Mouse (Mus musculus): ENCODE measurements at regions not wholly inside any gene's neighbourhood (a gene's known extent, or its start where the extent isn't known, plus 50 kb on each side); places are given as distances from the start of the nearest gene placed in this dataset.

DNA sequence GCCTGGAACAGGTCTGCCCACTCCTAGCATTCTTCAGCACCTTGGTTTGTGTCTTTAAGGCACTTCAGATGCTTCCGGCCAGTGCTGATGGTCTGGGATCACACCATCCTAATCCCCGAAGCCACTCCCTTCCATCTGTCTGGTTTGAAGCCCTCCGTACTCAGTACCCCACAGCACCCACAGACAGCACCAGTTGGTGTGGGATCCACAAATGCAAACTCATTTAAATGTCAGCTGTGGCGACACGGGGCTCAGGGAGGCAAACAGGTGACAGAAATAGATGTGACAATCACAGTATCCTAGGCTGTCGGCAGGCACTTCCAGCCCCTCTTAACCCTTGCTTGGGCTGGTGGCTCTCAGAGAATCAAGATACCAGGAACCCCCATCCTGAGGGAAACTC, 74.7 kb downstream of the Lsm3 start:
- Histone ChIP-seq H3K27me3 (ENCODE audit: control insufficient read depth, insufficient read depth, low read length) (no peaks in the 10 kb centered on the region), H3K36me3 (replicated peaks; ENCODE audit: control insufficient read depth, insufficient read depth) (no peaks in the 10 kb centered on the region), H3K4me3 (replicated peaks; ENCODE audit: low read length) (no peak overlapping the region), H3K9ac (no peak overlapping the region), H3K27ac (no peak overlapping the region), H3K9me3 (ENCODE audit: control insufficient read depth, low read length) (no peaks in the 10 kb centered on the region), H3K4me1 (replicated peaks; ENCODE audit: control insufficient read depth, insufficient read depth, low read length) (no peaks in the 10 kb centered on the region; the same call in 1 of the 2 replicates), H3K4me2 (replicated peaks) (no peak overlapping the region)
- ATAC-seq (ENCODE audit: low FRiP score): no peak
- no peak for DNase-seq (ENCODE audit: low spot score)
- WGBS: 45% methylated on average over 6 of the region's 6 CpGs

- H3K27me3 ChIP-seq (ENCODE audit: control insufficient read depth, insufficient read depth, low read length): no peaks in the 10 kb centered on the region
- H3K4me3 ChIP-seq (replicated peaks; ENCODE audit: low read length): no peak overlapping the region
- 49% methylated on average over 8 of the region's 8 CpGs for WGBS
- ATAC-seq (ENCODE audit: low FRiP score) (no peak), DNase-seq (ENCODE audit: low spot score) (no peak)
- H3K4me1 ChIP-seq (replicated peaks; ENCODE audit: control insufficient read depth, insufficient read depth, low read length): no peaks in the 10 kb centered on the region; the same call in 1 of the 2 replicates
- H3K9ac ChIP-seq: no peak overlapping the region
- no peak overlapping the region for H3K27ac ChIP-seq
- no peaks in the 10 kb centered on the region for H3K36me3 ChIP-seq (replicated peaks; ENCODE audit: control insufficient read depth, insufficient read depth)
- no peaks in the 10 kb centered on the region for H3K9me3 ChIP-seq (ENCODE audit: control insufficient read depth, low read length)
- H3K4me2 ChIP-seq (replicated peaks): no peak overlapping the region
Measured at GRCm38 (mm10) chr6:91590806-91591571, 75.3 kb downstream of the Lsm3 start.

DNA sequence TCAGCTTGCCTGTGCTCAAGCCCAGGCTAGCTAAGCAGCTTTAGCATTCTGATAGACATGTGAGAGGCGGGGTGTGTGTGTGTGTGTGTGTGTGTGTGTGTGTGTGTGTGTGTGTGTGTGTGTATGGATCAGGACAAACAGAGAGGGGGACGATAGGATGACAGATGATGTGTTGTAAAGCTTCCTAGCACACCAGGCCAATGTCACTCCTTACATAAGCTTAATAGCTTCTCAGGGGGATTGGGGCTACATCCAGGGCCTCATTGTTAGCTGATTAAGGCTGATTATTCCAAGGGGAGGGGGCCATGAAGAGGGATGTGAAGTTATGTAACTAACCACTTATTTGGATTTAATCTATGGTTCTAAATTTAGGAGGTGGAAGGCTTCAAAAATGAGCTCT, 76.9 kb downstream of the Lsm3 start:
- no peaks in the 10 kb centered on the region for H3K36me3 ChIP-seq (replicated peaks; ENCODE audit: control insufficient read depth, insufficient read depth)
- WGBS: 70% methylated on average over 2 of the region's 2 CpGs
- H3K27ac ChIP-seq: no peak overlapping the region
- H3K27me3 ChIP-seq (ENCODE audit: control insufficient read depth, insufficient read depth, low read length): no peaks in the 10 kb centered on the region
- ATAC-seq (ENCODE audit: low FRiP score) (no peak), DNase-seq (ENCODE audit: low spot score) (no peak)
- H3K9me3 ChIP-seq (ENCODE audit: control insufficient read depth, low read length): no peaks in the 10 kb centered on the region
- H3K4me3 ChIP-seq (replicated peaks; ENCODE audit: low read length): no peak overlapping the region
- no peaks in the 10 kb centered on the region; the same call in 1 of the 2 replicates for H3K4me1 ChIP-seq (replicated peaks; ENCODE audit: control insufficient read depth, insufficient read depth, low read length)
- no peak overlapping the region for H3K9ac ChIP-seq
- H3K4me2 ChIP-seq (replicated peaks): no peak overlapping the region

DNA sequence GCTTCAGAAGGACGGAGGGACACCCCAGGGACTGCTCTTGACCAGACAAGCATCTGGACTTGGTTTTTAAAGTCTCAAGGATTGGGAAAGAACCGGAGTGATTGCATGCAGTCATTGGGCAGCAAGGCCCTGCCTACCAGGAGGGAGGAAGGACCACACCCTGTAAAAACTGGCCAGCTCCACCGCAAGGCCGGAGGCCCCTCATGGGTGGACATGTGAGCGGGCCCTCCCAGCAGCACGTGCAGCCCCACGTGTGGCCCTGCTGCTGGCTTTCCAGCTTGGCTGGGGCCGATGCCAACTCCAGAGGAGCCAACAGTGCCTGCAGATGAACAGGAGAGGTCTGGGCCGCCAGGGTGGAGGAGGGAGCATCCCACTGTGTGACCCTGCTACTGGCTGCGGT, 83.2 kb downstream of the Lsm3 start:
- Histone ChIP-seq H3K27me3 (ENCODE audit: control insufficient read depth, insufficient read depth, low read length) (no peaks in the 10 kb centered on the region), H3K9me3 (ENCODE audit: control insufficient read depth, low read length) (no peaks in the 10 kb centered on the region), H3K4me1 (replicated peaks; ENCODE audit: control insufficient read depth, insufficient read depth, low read length) (no peaks in the 10 kb centered on the region; the same call in 1 of the 2 replicates), H3K4me3 (replicated peaks; ENCODE audit: low read length) (no peak overlapping the region), H3K27ac (no peak overlapping the region), H3K9ac (no peak overlapping the region), H3K4me2 (replicated peaks) (no peak overlapping the region), H3K36me3 (replicated peaks; ENCODE audit: control insufficient read depth, insufficient read depth) (no peaks in the 10 kb centered on the region)
- 56% methylated on average over 10 of the region's 10 CpGs for WGBS
- ATAC-seq (ENCODE audit: low FRiP score) (peak; percentile 34; the same call in 1 of the 2 replicates), DNase-seq (ENCODE audit: low spot score) (no peak)

GRCm38 (mm10) chr6:91600116-91600515, 83.7 kb upstream of the Slc6a6 start:
- Histone ChIP-seq H3K27ac (no peak overlapping the region), H3K36me3 (replicated peaks; ENCODE audit: control insufficient read depth, insufficient read depth) (no peaks in the 10 kb centered on the region), H3K4me3 (replicated peaks; ENCODE audit: low read length) (no peak overlapping the region), H3K9ac (no peak overlapping the region), H3K9me3 (ENCODE audit: control insufficient read depth, low read length) (no peaks in the 10 kb centered on the region), H3K4me2 (replicated peaks) (no peak overlapping the region), H3K27me3 (ENCODE audit: control insufficient read depth, insufficient read depth, low read length) (no peaks in the 10 kb centered on the region), H3K4me1 (replicated peaks; ENCODE audit: control insufficient read depth, insufficient read depth, low read length) (no peaks in the 10 kb centered on the region; the same call in 1 of the 2 replicates)
- WGBS: 95% methylated on average over 3 of the region's 3 CpGs
- ATAC-seq (ENCODE audit: low FRiP score) (no peak), DNase-seq (ENCODE audit: low spot score) (no peak)

DNA sequence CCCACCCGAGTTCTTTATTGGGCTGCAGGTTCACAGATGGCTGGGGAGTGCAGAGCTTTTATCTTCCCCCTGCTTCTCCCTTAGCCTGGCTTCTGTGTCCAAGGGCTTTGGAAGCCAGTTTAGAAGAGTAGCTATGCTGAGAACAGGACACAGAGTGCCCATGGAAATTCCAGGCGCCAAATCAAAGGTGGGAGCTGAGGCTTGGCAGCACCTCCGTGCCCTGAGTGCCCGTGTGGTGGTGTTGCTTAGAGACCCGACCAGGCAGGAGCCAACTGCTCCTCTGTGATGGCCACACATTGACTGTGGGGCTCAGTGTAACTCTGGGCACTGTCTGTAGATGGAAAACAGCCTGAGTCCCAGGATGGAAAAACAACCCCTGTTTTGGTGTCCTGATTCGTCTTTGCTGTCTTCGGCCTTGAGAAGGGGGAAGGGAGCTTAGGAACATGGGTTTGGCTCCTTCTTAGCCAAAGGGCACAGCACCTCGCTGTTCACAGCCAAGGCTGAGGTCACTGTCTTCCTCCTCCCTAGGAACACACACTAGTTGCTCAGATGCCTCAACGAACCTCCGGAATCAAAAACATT, 77.1 kb upstream of the Slc6a6 start:
- Histone ChIP-seq H3K4me2 (replicated peaks) (no peak overlapping the region), H3K4me3 (replicated peaks; ENCODE audit: low read length) (no peak overlapping the region), H3K27ac (no peak overlapping the region), H3K27me3 (ENCODE audit: control insufficient read depth, insufficient read depth, low read length) (no peaks in the 10 kb centered on the region), H3K36me3 (replicated peaks; ENCODE audit: control insufficient read depth, insufficient read depth) (no peaks in the 10 kb centered on the region), H3K4me1 (replicated peaks; ENCODE audit: control insufficient read depth, insufficient read depth, low read length) (no peaks in the 10 kb centered on the region), H3K9me3 (ENCODE audit: control insufficient read depth, low read length) (no peaks in the 10 kb centered on the region), H3K9ac (no peak overlapping the region)
- ATAC-seq (ENCODE audit: low FRiP score) (no peak), DNase-seq (ENCODE audit: low spot score) (no peak)
- WGBS: 84% methylated on average over 10 of the region's 10 CpGs

DNA sequence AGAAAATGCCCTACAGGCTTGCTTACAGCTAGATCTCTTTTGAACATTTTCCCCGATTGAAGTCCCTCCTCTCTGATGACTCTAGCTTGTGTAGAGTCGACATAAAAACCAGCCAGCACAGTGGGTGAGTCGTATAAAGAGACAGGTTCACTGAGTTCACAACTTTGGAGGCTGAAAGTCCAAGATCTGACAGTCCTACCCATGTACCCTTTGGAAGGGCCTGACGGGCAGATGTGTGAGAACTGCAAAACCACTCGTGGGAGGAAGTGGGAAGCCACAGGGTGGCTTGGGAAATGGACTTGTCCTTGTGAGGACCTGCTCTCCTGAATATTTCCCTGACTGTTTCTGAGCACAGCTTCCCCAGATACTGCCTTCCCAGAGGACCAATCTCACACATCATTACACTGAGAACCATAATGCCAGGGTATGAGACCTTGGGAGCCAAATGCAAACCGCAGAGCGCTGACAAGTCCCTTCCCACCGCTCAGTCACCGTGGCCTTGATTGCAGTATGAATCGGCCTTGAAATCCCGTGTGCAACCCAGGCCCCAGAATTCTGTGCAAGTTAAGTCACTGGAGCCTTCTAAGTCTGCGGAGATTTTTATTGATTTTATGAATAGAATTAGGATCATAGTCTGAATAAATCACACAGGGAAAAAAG, 76.1 kb upstream of the Slc6a6 start:
- Histone ChIP-seq H3K27me3 (ENCODE audit: control insufficient read depth, insufficient read depth, low read length) (no peaks in the 10 kb centered on the region), H3K36me3 (replicated peaks; ENCODE audit: control insufficient read depth, insufficient read depth) (no peaks in the 10 kb centered on the region), H3K9me3 (ENCODE audit: control insufficient read depth, low read length) (no peaks in the 10 kb centered on the region), H3K4me3 (replicated peaks; ENCODE audit: low read length) (no peak overlapping the region), H3K27ac (no peak overlapping the region), H3K9ac (no peak overlapping the region), H3K4me1 (replicated peaks; ENCODE audit: control insufficient read depth, insufficient read depth, low read length) (no peaks in the 10 kb centered on the region), H3K4me2 (replicated peaks) (no peak overlapping the region)
- 83% methylated on average over 12 of the region's 12 CpGs for WGBS
- no peak for DNase-seq (ENCODE audit: low spot score)
- no peak for ATAC-seq (ENCODE audit: low FRiP score)

GRCm38 (mm10) chr6:91609671-91610070, 74.2 kb upstream of the Slc6a6 start:
- Histone ChIP-seq H3K36me3 (replicated peaks; ENCODE audit: control insufficient read depth, insufficient read depth) (no peaks in the 10 kb centered on the region), H3K9me3 (ENCODE audit: control insufficient read depth, low read length) (no peaks in the 10 kb centered on the region), H3K4me2 (replicated peaks) (no peak overlapping the region), H3K9ac (no peak overlapping the region), H3K4me1 (replicated peaks; ENCODE audit: control insufficient read depth, insufficient read depth, low read length) (no peaks in the 10 kb centered on the region), H3K4me3 (replicated peaks; ENCODE audit: low read length) (no peak overlapping the region), H3K27ac (no peak overlapping the region), H3K27me3 (ENCODE audit: control insufficient read depth, insufficient read depth, low read length) (no peaks in the 10 kb centered on the region)
- ATAC-seq (ENCODE audit: low FRiP score) (no peak), DNase-seq (ENCODE audit: low spot score) (no peak)
- WGBS: 28% methylated on average over 2 of the region's 2 CpGs

DNA sequence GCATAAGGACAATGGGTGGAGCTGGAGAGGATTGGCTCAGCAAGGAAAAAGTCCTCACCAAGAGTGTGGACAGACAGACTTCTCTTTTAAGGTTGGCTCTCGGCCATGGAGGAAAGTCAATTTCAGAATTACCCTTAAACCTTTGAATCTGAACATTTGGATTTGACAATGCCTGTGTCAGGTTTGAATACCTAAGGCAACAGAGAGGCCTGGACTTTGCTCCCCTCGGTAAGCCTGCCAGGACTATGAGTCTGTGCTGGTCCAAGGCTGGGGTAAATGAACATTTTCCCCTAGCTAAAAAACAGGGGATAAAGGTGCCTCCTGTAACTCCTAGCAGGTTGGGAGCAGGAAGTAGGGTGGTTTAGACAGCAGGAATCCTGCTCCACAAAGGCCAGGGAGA, 68.8 kb upstream of the Slc6a6 start:
- Histone ChIP-seq H3K4me2 (replicated peaks) (no peak overlapping the region), H3K9me3 (ENCODE audit: control insufficient read depth, low read length) (no peaks in the 10 kb centered on the region), H3K4me3 (replicated peaks; ENCODE audit: low read length) (no peak overlapping the region), H3K4me1 (replicated peaks; ENCODE audit: control insufficient read depth, insufficient read depth, low read length) (peaks cover 20% of the 10 kb centered on the region), H3K36me3 (replicated peaks; ENCODE audit: control insufficient read depth, insufficient read depth) (no peaks in the 10 kb centered on the region), H3K27me3 (ENCODE audit: control insufficient read depth, insufficient read depth, low read length) (no peaks in the 10 kb centered on the region), H3K9ac (no peak overlapping the region), H3K27ac (no peak overlapping the region)
- ATAC-seq (ENCODE audit: low FRiP score) (no peak), DNase-seq (ENCODE audit: low spot score) (no peak)
- WGBS: 76% methylated on average over 2 of the region's 2 CpGs
